In the genomic region with DNA sequence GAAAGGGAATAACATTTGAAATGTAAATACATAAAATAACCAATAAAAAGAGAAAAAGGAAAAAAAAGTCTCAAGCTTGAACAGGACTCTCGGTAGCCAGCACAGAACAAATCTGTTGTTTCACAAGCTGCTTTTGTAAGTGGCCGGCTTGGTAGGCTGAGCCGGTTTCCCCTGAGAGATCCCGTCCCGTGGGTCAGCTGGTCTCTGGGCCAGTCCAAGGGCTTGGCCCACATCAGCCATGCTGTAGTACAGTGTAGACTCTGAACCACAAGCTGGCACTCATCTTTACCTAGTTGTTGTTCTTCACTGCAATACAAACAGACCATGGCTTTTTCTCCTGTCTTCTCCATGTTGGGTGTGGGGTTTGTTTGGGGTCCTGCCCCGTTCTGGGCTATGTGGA, we compare ENCODE assay signal across 15 mouse cellular contexts.
"Had no signal": no experiment of that assay in that cellular context is flagged by ENCODE, and none has a peak within 500 bp of the region (broad histone marks: within the 10 kb centered on the region; RNA-seq: fewer than 3 reads in every experiment).

No protein-coding gene starts in this region.

- H3K27ac ChIP-seq: kidney, postnatal 0 days; left cerebral cortex, adult 2 months; limb, embryonic 12.5 days; limb, embryonic 15.5 days; liver, embryonic 12.5 days; liver, embryonic 15.5 days; stomach, postnatal 0 days had no signal

- H3K36me3 ChIP-seq: limb, embryonic 12.5 days had no signal

- H3K4me3 ChIP-seq: left cerebral cortex, adult 2 months; limb, embryonic 12.5 days; limb, embryonic 15.5 days; liver, embryonic 12.5 days; liver, embryonic 15.5 days had no signal

- DNase-seq: layer of hippocampus, postnatal 36 days; lung, adult 2 months; lung, postnatal 14 days; lung, postnatal 4 days; midbrain, embryonic 14.5 days; thymus, adult 2 months; thymus, postnatal 14 days; thymus, postnatal 4 days had no signal

- H3K9ac ChIP-seq: limb, embryonic 12.5 days; limb, embryonic 15.5 days; liver, embryonic 12.5 days; liver, embryonic 15.5 days had no signal

- H3K9me3 ChIP-seq: limb, embryonic 12.5 days; limb, embryonic 15.5 days; liver, embryonic 12.5 days; liver, embryonic 15.5 days had no signal

- H3K4me1 ChIP-seq: liver, embryonic 12.5 days; liver, embryonic 15.5 days had no signal

- H3K27me3 ChIP-seq: limb, embryonic 12.5 days; limb, embryonic 15.5 days; liver, embryonic 12.5 days; liver, embryonic 15.5 days had no signal
